Mouse (Mus musculus) liver, embryonic 13.5 days (tissue): ENCODE data around the gene Ubl5. TPM values are rescaled to one million over a fixed set of nuclear protein-coding genes. Genes with fewer than 3 reads are reported as not detected.
A peak's percentile ranks its signal among the peaks of the same experiment; 100 is the strongest.
"Not testable (repeated sequence)": the region's sequence is repeated elsewhere in the genome, so short reads cannot be mapped to it uniquely, and the experiment has no call there.

Experiments used
- ATAC-seq: fragments of 200-750 bp; cut with Nextera tagmentation; 2 replicates; pipeline ENCODE4 v1.8.0; 2017; ENCODE audit warnings: low read depth, mild to moderate bottlenecking, moderate number of reproducible peaks, moderate library complexity
- DNase-seq: peaks from one replicate; pipeline ENCODE4 v3.0.0; 2022
- H3K27ac ChIP-seq: fragments of 300-500 bp; sonication (generic); 2 replicates; pipeline ENCODE4 v1.5.1; 2015; ENCODE audit warnings: moderate library complexity, mild to moderate bottlenecking, inconsistent platforms
- H3K27me3 ChIP-seq: fragments of 300-500 bp; sonication (generic); 2 replicates; pipeline ENCODE4 v1.6.1; 2015; ENCODE audit warnings: mild to moderate bottlenecking, inconsistent platforms
- H3K36me3 ChIP-seq: fragments of 300-500 bp; sonication (generic); 2 replicates; pipeline ENCODE4 v1.6.1; 2015; ENCODE audit warnings: mild to moderate bottlenecking, inconsistent platforms
- H3K4me1 ChIP-seq: fragments of 300-500 bp; sonication (generic); replicated peaks from 2 replicates; pipeline ENCODE4 v1.6.1; 2015; ENCODE audit warnings: inconsistent platforms
- H3K4me2 ChIP-seq: fragments of 300-500 bp; sonication (generic); 2 replicates; pipeline ENCODE4 v1.6.1; 2015; ENCODE audit warnings: inconsistent platforms, mild to moderate bottlenecking, moderate library complexity
- H3K4me3 ChIP-seq: fragments of 300-500 bp; sonication (generic); replicated peaks from 2 replicates; pipeline ENCODE4 v1.5.1; 2015; ENCODE audit warnings: mild to moderate bottlenecking, inconsistent platforms
- H3K9ac ChIP-seq: fragments of 300-500 bp; sonication (generic); 2 replicates; pipeline ENCODE4 v1.6.1; 2015; ENCODE audit warnings: mild to moderate bottlenecking, inconsistent platforms
- H3K9me3 ChIP-seq: fragments of 300-500 bp; sonication (generic); replicated peaks from 2 replicates; pipeline ENCODE4 v1.6.1; 2016; ENCODE audit warnings: inconsistent platforms
- WGBS: fragments of 180-500 bp; shearing (Covaris S2); methylation state at CpG from one replicate; pipeline ENCODE4 v1.1.7; 2015; ENCODE audit not compliant: insufficient replicate concordance; 5-methylcytosine and 5-hydroxymethylcytosine counted together
- polyA plus RNA-seq: library from polyadenylated mRNA; unstranded; fragments of >200 nt; fragmentation: Nextera tagmentation; extraction: Ambion mirVana; gene quantifications from 2 replicates; pipeline ENCODE4 v1.2.1, GENCODE M21; 2015

Gene Ubl5
- 310 and 314 TPM in 2 replicates for polyA plus RNA-seq

DNA sequence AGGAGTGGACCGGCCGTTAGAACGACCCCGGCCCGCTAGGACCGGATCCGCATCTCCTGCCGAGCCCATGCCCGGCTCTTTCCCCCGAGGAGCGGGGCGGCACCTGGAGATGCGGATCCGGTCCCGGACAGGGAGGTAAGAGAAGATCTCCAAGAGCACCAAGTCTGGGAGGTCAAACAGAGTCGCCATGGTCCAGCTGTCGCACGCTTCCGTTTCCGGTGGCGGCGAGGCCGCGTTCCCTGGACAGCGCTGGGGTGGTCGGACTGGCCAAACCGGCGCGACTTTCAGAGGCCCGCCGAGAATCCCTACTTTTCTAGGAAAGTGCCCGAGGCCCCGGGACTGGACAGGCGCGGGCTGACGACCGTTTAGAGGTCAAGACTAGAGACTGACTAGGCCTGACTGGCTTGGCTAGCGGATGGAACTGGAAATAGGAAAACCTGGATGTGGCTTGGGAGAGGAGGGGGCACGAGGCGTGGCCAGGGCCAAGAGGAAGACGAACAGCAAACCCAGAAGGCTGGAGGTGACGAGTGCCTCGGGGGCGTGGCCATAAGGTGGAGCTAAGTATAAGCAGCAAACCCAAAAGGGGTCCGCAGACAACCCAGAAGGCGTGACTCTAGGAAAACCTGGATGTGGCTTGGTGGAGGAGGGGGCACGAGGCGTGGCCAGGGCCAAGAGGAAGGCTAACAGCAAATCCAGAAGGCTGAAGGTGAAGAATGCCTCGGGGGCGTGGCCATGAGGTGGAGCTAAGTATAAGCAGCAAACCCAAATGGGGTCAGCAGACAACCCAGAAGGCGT is at the start of gene Ubl5:
Ubl5 (plus strand) TSS at position 778 of the 795 bp plus-strand sequence.
- ATAC-seq: peak; percentile 68
- WGBS: 2% methylated on average over 51 of the region's 51 CpGs
- DNase-seq: peak; percentile 65
- H3K27me3 ChIP-seq: no peaks in the 10 kb centered on the region
- peak within 1 kb of the TSS; percentile 89 for H3K9ac ChIP-seq
- peaks cover 34% of the 10 kb centered on the region for H3K36me3 ChIP-seq
- H3K9me3 ChIP-seq: no peaks in the 10 kb centered on the region
- H3K4me2 ChIP-seq: peak within 1 kb of the TSS; percentile 99
- H3K27ac ChIP-seq: peak within 1 kb of the TSS; percentile 85
- H3K4me3 ChIP-seq: peak within 1 kb of the TSS; percentile 93
- peaks cover 57% of the 10 kb centered on the region for H3K4me1 ChIP-seq

DNA sequence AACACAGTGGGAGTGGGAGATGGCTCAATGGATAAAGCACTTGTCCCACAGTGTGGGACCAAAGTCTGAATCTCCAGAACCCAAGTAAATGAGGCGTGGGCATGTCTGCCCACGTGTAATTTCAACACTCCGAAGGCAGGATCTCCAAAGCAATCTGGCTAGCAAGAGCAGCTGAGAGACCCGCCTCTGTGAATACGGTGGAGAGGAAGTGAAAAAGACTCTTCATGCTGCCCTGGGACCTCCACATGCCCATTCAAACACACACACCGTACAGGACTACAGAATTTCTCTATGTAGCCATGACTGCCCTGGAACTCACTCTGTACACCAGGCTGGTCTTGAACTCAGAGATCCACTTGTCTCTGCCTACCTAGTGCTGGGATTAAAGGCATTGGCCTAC is 41.4 kb upstream of the Ubl5 start:
- no peak overlapping the region for H3K4me3 ChIP-seq
- H3K9ac ChIP-seq: no peak overlapping the region
- H3K4me1 ChIP-seq: no peaks in the 10 kb centered on the region
- H3K27ac ChIP-seq: no peak overlapping the region
- DNase-seq: no peak
- H3K9me3 ChIP-seq: no peaks in the 10 kb centered on the region
- H3K36me3 ChIP-seq: no peaks in the 10 kb centered on the region
- H3K4me2 ChIP-seq: no peak overlapping the region
- no peak for ATAC-seq
- 55% methylated on average over 6 of the region's 6 CpGs for WGBS
- no peaks in the 10 kb centered on the region for H3K27me3 ChIP-seq

DNA sequence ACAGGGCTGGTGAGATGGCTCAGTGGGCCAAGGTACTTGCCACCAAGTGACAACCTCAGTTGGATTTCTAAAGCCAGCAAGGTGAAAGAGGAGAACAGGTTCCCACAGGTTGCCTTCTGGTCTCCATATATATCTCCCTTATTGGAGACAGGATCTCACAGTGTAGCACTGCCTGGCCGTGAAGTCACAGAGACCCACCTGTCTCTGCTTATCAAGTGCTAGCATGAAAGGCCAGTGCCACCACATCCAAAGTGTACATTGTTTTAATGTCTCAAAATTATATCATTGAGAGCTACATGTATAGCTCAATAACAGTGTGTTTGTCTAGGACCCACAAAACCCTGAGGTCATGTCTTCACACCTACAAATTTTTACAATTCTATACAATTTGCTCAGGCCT is 36.4 kb upstream of the Ubl5 start:
- H3K9ac ChIP-seq: peak overlapping the region; percentile 83; the same call in 1 of the 2 replicates
- peaks cover 7% of the 10 kb centered on the region for H3K4me1 ChIP-seq
- 77% methylated on average over 1 of the region's 1 CpGs for whole genome bisulfite sequencing
- H3K27me3 ChIP-seq: no peaks in the 10 kb centered on the region
- no peak overlapping the region for H3K27ac ChIP-seq
- no peak for ATAC-seq
- no peak overlapping the region for H3K4me3 ChIP-seq
- peak overlapping the region; percentile 86; the same call in 1 of the 2 replicates for H3K4me2 ChIP-seq
- no peaks in the 10 kb centered on the region for H3K9me3 ChIP-seq
- no peaks in the 10 kb centered on the region for H3K36me3 ChIP-seq
- DNase-seq: no peak

DNA sequence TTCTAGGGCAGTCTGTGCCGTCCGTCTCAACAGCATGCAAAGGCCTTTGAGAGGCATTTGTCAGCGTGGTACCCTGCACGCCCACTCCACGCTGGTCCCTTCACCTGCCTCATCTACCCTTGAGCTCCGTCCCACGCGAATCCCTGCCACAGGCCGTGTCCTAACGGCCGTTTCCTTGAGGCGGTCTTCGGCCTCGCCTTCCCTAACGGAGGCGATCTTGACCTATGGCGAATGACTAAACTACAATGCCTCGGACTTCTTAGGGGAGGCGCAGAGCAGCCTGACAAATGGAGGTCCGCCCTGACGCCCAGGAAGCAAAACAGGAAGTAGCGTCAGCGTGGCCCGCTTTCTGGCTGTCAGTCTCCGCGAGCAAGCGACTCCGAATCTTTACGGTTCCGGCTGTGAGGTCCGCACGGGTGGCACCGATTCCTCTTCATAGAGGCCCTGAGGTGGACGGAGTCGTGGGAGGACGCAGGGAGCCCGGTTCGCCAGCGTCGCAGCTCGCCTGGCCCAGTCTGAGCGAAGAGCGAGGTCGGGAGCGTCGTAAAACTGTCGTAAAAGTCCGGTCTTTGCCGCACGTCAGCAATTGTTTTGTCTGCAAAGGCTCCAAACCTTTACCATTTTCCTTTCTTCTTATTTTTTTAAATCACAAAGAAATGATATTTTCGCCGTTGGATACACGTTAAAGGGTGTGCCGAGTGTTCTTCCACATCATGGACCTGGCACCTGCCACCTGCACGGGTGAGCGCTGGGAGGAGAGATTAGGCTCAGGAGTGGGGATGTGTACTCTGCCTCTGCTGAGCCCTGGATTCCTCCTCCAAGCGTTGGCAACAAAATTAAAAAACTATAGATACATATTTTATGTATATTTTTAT is 35.3 kb upstream of the Ubl5 start:
- Histone ChIP-seq H3K36me3 (no peaks in the 10 kb centered on the region), H3K27me3 (no peaks in the 10 kb centered on the region), H3K27ac (peak overlapping the region; percentile 88), H3K4me1 (peaks cover 7% of the 10 kb centered on the region), H3K9ac (peak overlapping the region; percentile 83), H3K4me2 (peak overlapping the region; percentile 86), H3K9me3 (no peaks in the 10 kb centered on the region), H3K4me3 (peak overlapping the region; percentile 79)
- ATAC-seq (peak; percentile 88), DNase-seq (peak; percentile 79)
- WGBS: under 1% methylated on average over 57 of the region's 57 CpGs

DNA sequence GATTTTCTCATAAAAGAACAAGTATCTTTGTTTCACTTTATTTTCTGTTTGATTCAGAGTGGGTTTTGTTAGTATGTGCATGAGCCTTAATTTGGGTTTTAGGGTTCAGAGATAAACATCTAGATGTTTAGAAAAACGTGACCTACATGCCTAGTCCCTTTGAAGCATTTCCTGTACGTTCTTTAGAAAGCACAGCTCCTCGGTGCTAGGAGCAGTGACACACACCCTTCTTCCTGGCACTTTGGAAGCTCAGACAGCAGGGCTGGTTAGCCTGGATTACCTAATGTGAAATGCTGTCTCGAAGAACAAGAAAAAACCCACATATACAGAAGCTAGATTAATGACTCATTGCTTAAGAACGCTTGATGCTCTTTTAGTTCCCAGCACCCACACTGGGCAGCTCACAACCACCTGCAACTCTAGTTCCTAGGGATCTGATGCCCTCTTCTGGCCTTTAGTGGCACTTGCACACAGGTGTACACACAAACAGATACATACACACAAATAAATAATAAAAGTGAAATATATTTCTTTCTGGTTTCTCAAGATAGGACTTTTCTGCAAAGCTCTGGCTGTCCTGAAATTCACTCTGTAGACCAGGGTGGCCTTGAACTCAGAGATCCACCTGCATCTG is 32.7 kb upstream of the Ubl5 start:
- Histone ChIP-seq H3K4me2 (no peak overlapping the region), H3K27ac (no peak overlapping the region), H3K9ac (no peak overlapping the region), H3K4me3 (no peak overlapping the region), H3K36me3 (no peaks in the 10 kb centered on the region), H3K4me1 (peaks cover 7% of the 10 kb centered on the region), H3K27me3 (no peaks in the 10 kb centered on the region), H3K9me3 (no peaks in the 10 kb centered on the region)
- no peak for DNase-seq
- ATAC-seq: no peak
- 59% methylated on average over 5 of the region's 5 CpGs for WGBS

DNA sequence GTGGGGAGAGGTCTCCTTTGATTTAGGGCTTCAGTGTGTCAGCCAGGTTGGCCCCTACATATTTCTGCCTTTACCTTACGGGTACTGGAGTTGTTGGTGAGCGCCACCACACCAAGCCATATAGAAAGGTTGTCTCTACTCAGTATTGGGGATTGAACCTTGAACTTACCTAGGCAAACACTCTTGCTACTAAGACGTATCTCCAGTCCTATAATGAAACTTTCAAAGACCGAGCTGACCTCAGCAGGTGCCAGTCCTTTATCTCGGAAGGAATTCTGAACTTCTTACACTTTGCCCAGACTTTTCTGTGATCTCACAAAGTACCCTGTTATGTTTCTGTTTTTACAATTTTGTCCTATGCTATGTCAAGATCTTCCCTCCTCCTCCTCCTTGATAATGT is 30.7 kb upstream of the Ubl5 start:
- no peak overlapping the region for H3K9ac ChIP-seq
- H3K4me2 ChIP-seq: no peak overlapping the region
- DNase-seq (no peak), ATAC-seq (no peak)
- H3K9me3 ChIP-seq: no peaks in the 10 kb centered on the region
- WGBS: 64% methylated on average over 5 of the region's 5 CpGs
- no peak overlapping the region for H3K27ac ChIP-seq
- H3K27me3 ChIP-seq: no peaks in the 10 kb centered on the region
- H3K36me3 ChIP-seq: no peaks in the 10 kb centered on the region
- no peak overlapping the region for H3K4me3 ChIP-seq
- peaks cover under 1% of the 10 kb centered on the region for H3K4me1 ChIP-seq

DNA sequence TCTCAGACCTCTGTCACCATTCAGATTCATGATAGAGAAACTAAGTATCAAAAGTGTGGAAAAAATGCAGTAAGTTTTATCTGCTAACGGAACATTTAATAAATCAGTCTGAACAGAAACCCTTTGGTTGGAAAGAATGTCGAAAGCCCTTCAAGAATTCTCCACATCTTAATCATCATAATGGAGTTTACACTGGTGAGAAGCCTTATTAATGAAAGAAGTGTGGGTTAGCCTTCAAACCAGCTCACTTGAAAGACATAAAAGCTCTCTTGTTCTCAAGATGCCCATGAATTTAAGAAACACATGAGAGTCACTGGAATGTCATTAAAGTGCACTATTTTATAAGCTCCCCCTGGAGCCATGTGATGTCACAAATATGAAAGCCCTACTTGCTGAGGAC is 26.0 kb upstream of the Ubl5 start:
- Histone ChIP-seq H3K4me3 (no peak overlapping the region), H3K4me2 (no peak overlapping the region), H3K27ac (no peak overlapping the region), H3K36me3 (no peaks in the 10 kb centered on the region), H3K27me3 (no peaks in the 10 kb centered on the region), H3K9me3 (no peaks in the 10 kb centered on the region), H3K9ac (no peak overlapping the region), H3K4me1 (no peaks in the 10 kb centered on the region)
- WGBS: 66% methylated on average over 2 of the region's 2 CpGs
- ATAC-seq (no peak), DNase-seq (no peak)

DNA sequence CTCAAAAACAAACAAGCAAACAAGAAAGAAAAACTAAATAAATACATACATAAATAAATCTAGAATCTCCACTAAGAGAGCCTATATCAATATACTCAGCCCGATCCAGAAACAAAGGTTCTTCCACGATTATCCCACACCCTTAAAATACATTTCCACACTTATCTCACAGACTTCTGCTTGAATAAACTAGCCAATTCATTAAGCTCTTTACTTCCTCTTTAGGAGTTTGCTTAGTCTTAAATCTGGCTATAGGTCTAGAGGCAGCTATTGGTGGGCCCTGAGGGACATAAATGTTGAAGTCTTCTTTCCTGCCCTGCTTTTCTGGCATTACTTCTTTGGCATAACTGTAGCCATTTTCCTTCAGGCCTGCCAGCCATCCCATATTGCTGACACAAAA is 11.3 kb upstream of the Ubl5 start:
- Histone ChIP-seq H3K4me1 (no peaks in the 10 kb centered on the region), H3K4me2 (no peak overlapping the region), H3K36me3 (no peaks in the 10 kb centered on the region), H3K27ac (no peak overlapping the region), H3K4me3 (no peak overlapping the region), H3K9ac (no peak overlapping the region), H3K27me3 (no peaks in the 10 kb centered on the region), H3K9me3 (no peaks in the 10 kb centered on the region)
- no peak for ATAC-seq
- no peak for DNase-seq
- 74% methylated on average over 2 of the region's 2 CpGs for WGBS

DNA sequence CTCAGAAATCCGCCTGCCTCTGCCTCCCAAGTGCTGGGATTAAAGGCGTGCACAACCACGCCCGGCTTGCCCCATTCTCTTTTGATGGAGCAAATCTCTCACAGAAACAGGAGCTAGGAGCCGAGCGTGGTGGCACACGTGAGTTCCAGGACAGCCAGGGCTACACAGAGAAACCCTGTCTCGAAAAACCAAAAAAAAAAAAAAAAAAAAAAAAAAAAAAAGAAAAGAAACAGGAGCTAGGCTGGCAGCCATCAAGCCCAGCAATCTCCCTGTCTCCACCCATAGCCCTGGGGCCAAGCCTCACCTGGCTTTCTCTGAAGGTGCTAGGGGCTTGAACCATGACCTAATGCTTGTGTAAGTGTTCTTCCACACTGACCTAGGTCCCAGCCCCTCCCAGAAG is 7.0 kb upstream of the Ubl5 start:
- 75% methylated on average over 8 of the region's 8 CpGs for WGBS
- DNase-seq: not testable (repeated sequence)

DNA sequence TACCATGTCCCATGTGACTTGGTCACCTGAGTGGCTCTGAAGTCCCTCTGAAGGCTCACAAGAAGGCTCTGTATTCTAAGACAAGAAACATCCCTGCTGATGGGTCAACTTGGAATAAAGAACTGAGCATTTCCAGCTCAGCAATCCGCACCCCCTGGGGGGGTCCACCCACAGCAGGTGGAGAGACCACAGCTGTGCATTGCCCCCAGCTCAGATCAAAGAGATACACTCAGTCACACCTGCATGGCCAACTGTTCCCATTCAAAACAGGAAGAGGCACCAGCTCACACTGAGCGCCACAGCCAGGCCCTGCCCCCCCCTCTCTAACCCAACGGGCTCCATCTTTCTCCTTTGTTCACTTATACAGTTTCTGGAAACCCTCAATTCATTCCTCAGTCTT is 6.4 kb upstream of the Ubl5 start:
- WGBS: 75% methylated on average over 3 of the region's 3 CpGs
- DNase-seq (no peak), ATAC-seq (no peak)

More for the DNA sequence above, 7.0 kb upstream of the Ubl5 start:
- H3K27me3 ChIP-seq, H3K9ac ChIP-seq, H3K4me2 ChIP-seq, H3K27ac ChIP-seq, H3K4me1 ChIP-seq, H3K4me3 ChIP-seq, H3K9me3 ChIP-seq, ATAC-seq: not testable (repeated sequence)
- H3K36me3 ChIP-seq: peaks cover 28% of the 10 kb centered on the region

DNA sequence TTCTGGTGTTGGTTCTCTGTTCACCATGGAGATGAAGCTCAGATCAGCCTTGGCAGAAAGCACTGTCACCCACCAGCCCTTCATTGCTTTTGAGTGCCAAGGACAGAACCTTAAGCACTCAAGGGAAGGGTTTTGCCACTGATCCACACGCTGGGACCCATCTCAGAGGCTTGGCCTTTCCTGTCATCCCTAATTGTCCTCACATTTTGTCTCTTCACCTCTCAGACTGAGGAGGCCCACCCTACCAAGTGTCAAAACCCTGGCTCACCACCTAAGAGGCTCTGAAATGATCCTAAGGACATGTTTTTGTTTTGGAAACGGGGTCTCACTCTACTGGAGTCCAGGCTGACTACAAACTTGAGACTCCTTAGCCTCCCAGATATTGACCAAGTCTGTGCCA is 5.9 kb upstream of the Ubl5 start:
- WGBS: 68% methylated on average over 2 of the region's 2 CpGs
- H3K9ac ChIP-seq: no peak overlapping the region
- peaks cover 15% of the 10 kb centered on the region for H3K4me1 ChIP-seq
- DNase-seq (no peak), ATAC-seq (no peak)
- H3K36me3 ChIP-seq: peaks cover 28% of the 10 kb centered on the region
- no peak overlapping the region for H3K27ac ChIP-seq
- H3K27me3 ChIP-seq: no peaks in the 10 kb centered on the region
- H3K9me3 ChIP-seq: no peaks in the 10 kb centered on the region
- H3K4me2 ChIP-seq: no peak overlapping the region
- H3K4me3 ChIP-seq: no peak overlapping the region

More for the DNA sequence above, 6.4 kb upstream of the Ubl5 start:
- Histone ChIP-seq H3K9me3 (no peaks in the 10 kb centered on the region), H3K27ac (no peak overlapping the region), H3K4me1 (peaks cover 10% of the 10 kb centered on the region), H3K27me3 (no peaks in the 10 kb centered on the region), H3K4me2 (no peak overlapping the region), H3K4me3 (no peak overlapping the region), H3K9ac (no peak overlapping the region), H3K36me3 (peaks cover 28% of the 10 kb centered on the region)
